Mouse (Mus musculus): Measurements from ENCODE around the gene Mov10. TPM values are rescaled to one million over a fixed set of nuclear protein-coding genes. Genes with fewer than 3 reads are reported as not detected.
"Not testable (repeated sequence)": the region's sequence is repeated elsewhere in the genome, so short reads cannot be mapped to it uniquely, and the experiment has no call there.

Mov10 gene
- polyA plus RNA-seq, 2 experiments = 8.3 to 16.3 TPM

DNA sequence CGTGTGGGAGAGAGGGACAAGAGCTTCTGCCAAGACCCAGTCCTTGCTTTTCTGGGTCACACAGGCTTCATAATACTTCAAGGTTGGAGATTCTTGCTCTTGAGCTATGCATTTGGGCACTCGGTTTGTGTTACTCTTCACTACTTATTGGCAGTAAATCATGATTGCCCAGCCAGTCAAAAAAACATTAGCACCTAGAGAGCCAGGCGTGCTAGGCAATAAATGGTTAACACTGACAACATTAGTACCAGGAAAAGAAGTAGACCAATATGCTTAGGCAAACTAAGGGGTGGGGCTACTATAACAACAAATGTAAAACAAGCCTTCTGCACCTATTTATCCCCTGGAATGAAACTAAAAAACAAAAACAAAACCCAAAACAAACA lies 379 bp upstream of the Mov10 start:
- whole genome bisulfite sequencing (ENCODE audit: insufficient replicate concordance) = under 1% methylated on average over 3 of the region's 3 CpGs
- Histone ChIP-seq H3K4me2 (ENCODE audit: low read depth) (peak overlapping the region; percentile 71), H3K27ac (peak overlapping the region; percentile 30), H3K4me1 (replicated peaks; ENCODE audit: control insufficient read depth in 2 of 2, insufficient read depth in 2 of 2, low read length in 1 of 2) (peaks cover 9 to 13% of the 10 kb centered on the region in 2 experiments), H3K9me3 (ENCODE audit: control insufficient read depth, low read length) (no peaks in the 10 kb centered on the region), H3K27me3 (ENCODE audit: control insufficient read depth, insufficient read depth, low read length) (no peaks in the 10 kb centered on the region), H3K9ac (replicated peaks) (peak overlapping the region; percentile 87), H3K4me3 (ENCODE audit: insufficient read depth in 1 of 2, low read depth in 2 of 2, low read length in 2 of 2) (peak overlapping the region; percentile 88 to 92), H3K36me3 (replicated peaks; ENCODE audit: control insufficient read depth, insufficient read depth, low read depth) (peaks cover 4% of the 10 kb centered on the region)
- DNase-seq (ENCODE audit: low read depth in 3 of 3, low spot score in 3 of 3) (no peak), ATAC-seq (ENCODE audit: insufficient read depth) (peak; percentile 21; the same call in 1 of the 2 replicates)
- TF ChIP-seq EP300 (IDR thresholded peaks at IDR 0.05; ENCODE audit: low read depth) (no peak), CTCF (IDR thresholded peaks at IDR 0.05; ENCODE audit: low read depth) (no peak)

GRCm38 (mm10) chr3:104817481-104817990 lies 827 bp downstream of the Mov10 start:
- H3K36me3 ChIP-seq (replicated peaks; ENCODE audit: control insufficient read depth, insufficient read depth, low read depth) = peaks cover 4% of the 10 kb centered on the region
- no peaks in the 10 kb centered on the region for H3K27me3 ChIP-seq (ENCODE audit: control insufficient read depth, insufficient read depth, low read length)
- TF ChIP-seq EP300 (IDR thresholded peaks at IDR 0.05; ENCODE audit: low read depth) = no peak
- no peak for TF ChIP-seq CTCF (IDR thresholded peaks at IDR 0.05; ENCODE audit: low read depth)
- H3K9ac ChIP-seq (replicated peaks) = peak overlapping the region; percentile 87
- H3K9me3 ChIP-seq (ENCODE audit: control insufficient read depth, low read length) = no peaks in the 10 kb centered on the region
- peaks cover 9 to 13% of the 10 kb centered on the region in 2 experiments for H3K4me1 ChIP-seq (replicated peaks; ENCODE audit: control insufficient read depth in 2 of 2, insufficient read depth in 2 of 2, low read length in 1 of 2)
- peak overlapping the region; percentile 88 to 92 for H3K4me3 ChIP-seq (ENCODE audit: insufficient read depth in 1 of 2, low read depth in 2 of 2, low read length in 2 of 2)
- peak overlapping the region; percentile 55 for H3K27ac ChIP-seq
- H3K4me2 ChIP-seq (ENCODE audit: low read depth) = peak overlapping the region; percentile 71
- ATAC-seq (ENCODE audit: insufficient read depth) (peak; percentile 56), DNase-seq (ENCODE audit: low read depth in 3 of 3, low spot score in 3 of 3) (no peak)
- under 1% methylated on average over 46 of the region's 46 CpGs for WGBS (ENCODE audit: insufficient replicate concordance)

DNA sequence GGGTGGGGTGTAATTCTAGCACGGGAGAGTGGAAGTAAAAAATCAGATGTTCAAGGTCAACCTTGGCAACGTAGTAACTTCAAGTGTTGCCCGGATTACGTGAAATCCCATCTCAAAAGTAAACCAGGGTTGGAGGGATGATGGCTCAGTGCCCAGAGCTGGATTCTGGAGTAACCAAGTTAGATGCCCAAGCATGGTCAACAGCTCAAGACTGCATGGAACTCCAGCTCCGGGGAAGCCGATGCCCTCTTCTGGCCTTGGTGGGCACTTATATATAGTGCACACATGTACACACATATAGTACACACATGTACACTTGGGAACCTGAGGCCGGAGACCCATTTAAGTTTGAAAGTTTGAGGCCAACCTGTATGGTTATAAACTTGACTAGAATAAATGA lies 2.2 kb downstream of the Mov10 start:
- TF ChIP-seq EP300 (IDR thresholded peaks at IDR 0.05; ENCODE audit: low read depth) = no peak
- TF ChIP-seq CTCF (IDR thresholded peaks at IDR 0.05; ENCODE audit: low read depth) = 0 out of 2 replicates have a peak, but pooled peaks have one; percentile 15
- Histone ChIP-seq H3K4me3 (ENCODE audit: insufficient read depth in 1 of 2, low read depth in 2 of 2, low read length in 2 of 2) (no peak overlapping the region), H3K4me1 (replicated peaks; ENCODE audit: control insufficient read depth in 2 of 2, insufficient read depth in 2 of 2, low read length in 1 of 2) (peaks cover 9 to 11% of the 10 kb centered on the region in 2 experiments), H3K36me3 (replicated peaks; ENCODE audit: control insufficient read depth, insufficient read depth, low read depth) (no peaks in the 10 kb centered on the region), H3K9me3 (ENCODE audit: control insufficient read depth, low read length) (no peaks in the 10 kb centered on the region), H3K9ac (replicated peaks) (no peak overlapping the region), H3K27ac (no peak overlapping the region), H3K27me3 (ENCODE audit: control insufficient read depth, insufficient read depth, low read length) (no peaks in the 10 kb centered on the region), H3K4me2 (ENCODE audit: low read depth) (no peak overlapping the region; the same call in 1 of the 2 replicates)
- WGBS (ENCODE audit: insufficient replicate concordance) = 91% methylated on average over 7 of the region's 7 CpGs
- ATAC-seq (ENCODE audit: insufficient read depth) (no peak), DNase-seq (ENCODE audit: low read depth in 3 of 3, low spot score in 3 of 3) (no peak)

GRCm38 (mm10) chr3:104815346-104815745 lies 3.0 kb downstream of the Mov10 start:
- Histone ChIP-seq H3K27ac (no peak overlapping the region), H3K9me3 (ENCODE audit: control insufficient read depth, low read length) (no peaks in the 10 kb centered on the region), H3K36me3 (replicated peaks; ENCODE audit: control insufficient read depth, insufficient read depth, low read depth) (no peaks in the 10 kb centered on the region), H3K4me1 (replicated peaks; ENCODE audit: control insufficient read depth in 2 of 2, insufficient read depth in 2 of 2, low read length in 1 of 2) (peaks cover 9 to 11% of the 10 kb centered on the region in 2 experiments), H3K27me3 (ENCODE audit: control insufficient read depth, insufficient read depth, low read length) (no peaks in the 10 kb centered on the region), H3K4me3 (ENCODE audit: insufficient read depth in 1 of 2, low read depth in 2 of 2, low read length in 2 of 2) (no peak overlapping the region), H3K4me2 (ENCODE audit: low read depth) (no peak overlapping the region), H3K9ac (replicated peaks) (no peak overlapping the region)
- DNase-seq (ENCODE audit: low read depth in 3 of 3, low spot score in 3 of 3) = no peak
- ATAC-seq (ENCODE audit: insufficient read depth) = no peak
- WGBS (ENCODE audit: insufficient replicate concordance) = 81% methylated on average over 2 of the region's 2 CpGs
- no peak for TF ChIP-seq CTCF (IDR thresholded peaks at IDR 0.05; ENCODE audit: low read depth)
- TF ChIP-seq EP300 (IDR thresholded peaks at IDR 0.05; ENCODE audit: low read depth) = no peak

- Histone ChIP-seq H3K4me2 (ENCODE audit: low read depth) (no peak overlapping the region), H3K4me3 (ENCODE audit: insufficient read depth in 1 of 2, low read depth in 2 of 2, low read length in 2 of 2) (no peak overlapping the region), H3K27ac (no peak overlapping the region), H3K27me3 (ENCODE audit: control insufficient read depth, insufficient read depth, low read length) (no peaks in the 10 kb centered on the region), H3K9ac (replicated peaks) (no peak overlapping the region), H3K9me3 (ENCODE audit: control insufficient read depth, low read length) (no peaks in the 10 kb centered on the region), H3K36me3 (replicated peaks; ENCODE audit: control insufficient read depth, insufficient read depth, low read depth) (no peaks in the 10 kb centered on the region), H3K4me1 (replicated peaks; ENCODE audit: control insufficient read depth in 2 of 2, insufficient read depth in 2 of 2, low read length in 1 of 2) (peaks cover 9 to 11% of the 10 kb centered on the region in 2 experiments)
- TF ChIP-seq CTCF (IDR thresholded peaks at IDR 0.05; ENCODE audit: low read depth) (no peak), EP300 (IDR thresholded peaks at IDR 0.05; ENCODE audit: low read depth) (no peak)
- no peak for ATAC-seq (ENCODE audit: insufficient read depth)
- WGBS (ENCODE audit: insufficient replicate concordance) = 84% methylated on average over 1 of the region's 1 CpGs
- no peak for DNase-seq (ENCODE audit: low read depth in 3 of 3, low spot score in 3 of 3)
Measured at GRCm38 (mm10) chr3:104814746-104815145, 3.6 kb downstream of the Mov10 start.

DNA sequence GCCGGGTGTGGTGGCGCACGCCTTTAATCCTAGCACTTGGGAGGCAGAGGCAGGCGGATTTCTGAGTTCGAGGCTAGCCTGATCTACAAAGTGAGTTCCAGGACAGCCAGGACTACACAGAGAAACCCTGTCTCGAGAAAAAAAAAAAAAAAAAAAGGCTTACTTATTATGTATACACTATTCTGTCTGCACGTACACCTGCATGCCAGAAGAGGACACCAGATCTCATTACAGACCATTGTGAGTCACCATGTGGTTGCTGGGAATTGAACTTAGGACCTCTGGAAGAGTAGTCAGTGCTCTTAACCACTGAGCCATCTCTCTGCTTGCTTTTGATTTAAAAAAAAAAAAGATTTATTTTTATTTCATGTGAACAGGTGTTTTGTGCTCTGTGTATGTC lies 5.1 kb downstream of the Mov10 start:
- H3K9ac ChIP-seq (replicated peaks); H3K4me1 ChIP-seq (replicated peaks; ENCODE audit: control insufficient read depth in 2 of 2, insufficient read depth in 2 of 2, low read length in 1 of 2); H3K27me3 ChIP-seq (ENCODE audit: control insufficient read depth, insufficient read depth, low read length); H3K36me3 ChIP-seq (replicated peaks; ENCODE audit: control insufficient read depth, insufficient read depth, low read depth); H3K9me3 ChIP-seq (ENCODE audit: control insufficient read depth, low read length); DNase-seq (ENCODE audit: low read depth in 3 of 3, low spot score in 3 of 3); H3K4me2 ChIP-seq (ENCODE audit: low read depth); ATAC-seq (ENCODE audit: insufficient read depth); H3K27ac ChIP-seq; H3K4me3 ChIP-seq (ENCODE audit: insufficient read depth in 1 of 2, low read depth in 2 of 2, low read length in 2 of 2): not testable (repeated sequence)
- WGBS (ENCODE audit: insufficient replicate concordance) = 82% methylated on average over 7 of the region's 7 CpGs
